Comparison of ENCODE assay signal across 10 mouse cellular contexts in the genomic region with DNA sequence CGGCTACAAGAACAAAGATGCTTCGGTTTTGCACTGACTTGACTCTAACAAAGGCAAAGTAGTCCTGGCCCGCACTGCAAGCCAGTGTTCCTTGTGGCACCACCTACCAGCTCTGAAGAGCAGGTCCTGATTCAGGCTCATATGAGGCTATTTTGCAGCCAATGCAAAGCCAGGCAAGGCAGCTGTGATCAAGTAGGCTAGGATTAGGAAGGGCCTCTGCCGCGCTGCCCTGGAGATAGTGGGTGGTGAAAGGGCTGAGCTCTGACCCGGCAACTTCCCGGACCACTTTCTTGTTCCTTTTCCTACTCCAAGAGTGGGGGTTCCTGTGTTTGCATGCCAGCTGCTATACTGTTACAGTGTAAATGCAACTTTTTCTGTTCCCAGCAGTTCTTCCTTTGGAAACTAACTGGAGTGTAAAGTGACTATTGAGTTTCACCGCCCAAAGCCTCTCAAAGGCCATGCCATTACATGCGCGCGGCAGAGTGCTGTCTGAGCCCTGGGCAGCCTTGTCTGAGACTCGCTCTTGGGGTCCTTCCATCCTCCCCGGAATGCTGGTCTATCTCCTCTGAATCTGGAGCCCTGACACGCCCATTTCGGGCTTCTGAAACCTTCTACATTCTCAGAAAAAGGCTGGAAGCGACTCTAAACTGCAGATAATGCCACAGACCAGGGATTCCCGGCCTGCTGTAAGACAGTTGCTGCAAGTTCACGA. TPM values are rescaled to one million over a fixed set of nuclear protein-coding genes. Genes with fewer than 3 reads are reported as not detected.
DNase-seq lines count a peak whose midpoint lies in the region; ATAC-seq lines count a peak whose summit lies in the region.
"Had no signal": no experiment of that assay in that cellular context is flagged by ENCODE, and none has a peak within 500 bp of the region (broad histone marks: within the 10 kb centered on the region; RNA-seq: fewer than 3 reads in every experiment).

No protein-coding gene starts in this region.

- H3K4me1 ChIP-seq in heart, embryonic 13.5 days, result peaks cover 27% of the 10 kb centered on the region
- H3K4me1 ChIP-seq in neural tube, embryonic 13.5 days (replicated peaks), result peaks cover 29% of the 10 kb centered on the region

- 13% methylated on average over 18 of the region's 18 CpGs for WGBS in heart, embryonic 13.5 days
- 6% methylated on average over 18 of the region's 18 CpGs for WGBS in neural tube, embryonic 13.5 days

- peak overlapping the region; percentile 67 for H3K4me3 ChIP-seq in heart, embryonic 13.5 days
- H3K4me3 ChIP-seq in neural tube, embryonic 13.5 days, result peak overlapping the region; percentile 54

- no peak for DNase-seq in heart, adult 8-10 months (ENCODE audit: low spot score)
- peak; percentile 40 for DNase-seq in brain, adult 2 months (ENCODE audit: low read depth, low spot score)
- DNase-seq in frontal cortex, postnatal 36 days (ENCODE audit: low spot score in 2 of 2), result peak; percentile 24 to 32
- peak; percentile 17 to 29 for DNase-seq in left cerebral cortex, postnatal 36 days (ENCODE audit: low spot score in 2 of 2)
- no peak for DNase-seq in adrenal gland, postnatal 14 days
- DNase-seq in urinary bladder, postnatal 14 days (ENCODE audit: low spot score), result no peak

- intact Hi-C loops in left cerebral cortex, postnatal 36 days (cut with DNase I), result no loop called here

- no peaks in the 10 kb centered on the region for H3K9me3 ChIP-seq in heart, embryonic 13.5 days
- no peaks in the 10 kb centered on the region for H3K9me3 ChIP-seq in neural tube, embryonic 13.5 days

- peak overlapping the region; percentile 99 for H3K4me2 ChIP-seq in heart, embryonic 13.5 days
- H3K4me2 ChIP-seq in neural tube, embryonic 13.5 days, result peak overlapping the region; percentile 99

- no peak for ATAC-seq in heart, embryonic 13.5 days (ENCODE audit: extremely low read depth, insufficient number of reproducible peaks, low FRiP score, low TSS enrichment)
- peak; percentile 21; the same call in 1 of the 2 replicates for ATAC-seq in neural tube, embryonic 13.5 days (ENCODE audit: low read depth)

- H3K27ac ChIP-seq in heart, embryonic 13.5 days (replicated peaks), result peak overlapping the region; percentile 48
- H3K27ac ChIP-seq in neural tube, embryonic 13.5 days (replicated peaks), result peak overlapping the region; percentile 35; the same call in 1 of the 2 replicates

- no peaks in the 10 kb centered on the region for H3K36me3 ChIP-seq in heart, embryonic 13.5 days
- no peaks in the 10 kb centered on the region for H3K36me3 ChIP-seq in neural tube, embryonic 13.5 days

- H3K27me3 ChIP-seq in heart, embryonic 13.5 days (replicated peaks), result peaks cover 40% of the 10 kb centered on the region
- peaks cover 59% of the 10 kb centered on the region for H3K27me3 ChIP-seq in neural tube, embryonic 13.5 days
- H3K27me3 ChIP-seq: CH12.LX had no signal

- H3K9ac ChIP-seq in heart, embryonic 13.5 days, result peak overlapping the region; percentile 80
- peak overlapping the region; percentile 70 for H3K9ac ChIP-seq in neural tube, embryonic 13.5 days

RNA-seq across cellular contexts. Expression of a gene that starts 2.2 kb away (rescaled TPM):
- 1.3 and 1.4 TPM in 2 replicates for polyA plus RNA-seq in heart, embryonic 13.5 days (2015; fragmentation: Nextera tagmentation; extraction: Ambion mirVana)
- under 1 TPM; 0.11 to 0.40 (median 0.23) TPM for total RNA-seq in heart, adult 8-10 months (2022)
- total RNA-seq in left cerebral cortex, postnatal 36 days (2021), result 100 to 1,000 TPM; 114 to 120 TPM
- 2.8 and 3.6 TPM in 2 replicates for polyA plus RNA-seq in neural tube, embryonic 13.5 days (2015; fragmentation: Nextera tagmentation; extraction: Ambion mirVana)
- total RNA-seq in adrenal gland, postnatal 14 days (2021), result 0.11 TPM in 1 of 2 replicates, not detected in the other
- polyA plus RNA-seq: erythroblast, embryonic 14.5 days had no signal

Comparison
In these comparisons a context has a peak if more than half of its experiments do, and no peak if none do; other contexts are left out.
1. DNase-seq: peak in brain, adult 2 months (single experiment), frontal cortex, postnatal 36 days (2 of 2) and left cerebral cortex, postnatal 36 days (2 of 2); none in heart, adult 8-10 months (single experiment), adrenal gland, postnatal 14 days (single experiment) and urinary bladder, postnatal 14 days (single experiment).
2. RNA of a gene that starts 2.2 kb away (total RNA-seq): 114 to 120 TPM in left cerebral cortex, postnatal 36 days; 0.11 to 0.40 TPM in heart, adult 8-10 months and 0.11 TPM in adrenal gland, postnatal 14 days; every median in the first group is over 10 times any median in the second.